Comparison of ENCODE assay signal across 12 mouse cellular contexts in the genomic region with DNA sequence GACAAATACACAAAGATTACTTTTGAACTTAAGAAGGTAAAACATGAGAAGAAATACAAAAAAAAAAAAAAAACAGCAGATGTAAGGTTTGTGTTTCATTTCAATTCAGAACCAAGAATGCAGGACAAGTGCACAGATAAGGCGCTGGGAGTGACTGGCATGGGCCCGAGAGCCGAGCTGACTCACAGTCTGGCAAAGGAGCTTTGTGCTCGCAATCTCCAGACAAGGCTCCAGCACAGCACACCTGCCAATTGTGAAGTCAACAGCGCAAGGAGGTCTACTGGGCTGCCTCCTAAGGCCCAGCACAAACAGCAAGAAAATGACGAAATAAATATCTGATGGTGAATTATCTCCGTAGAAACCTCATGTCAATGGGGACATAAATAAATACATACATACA. TPM values are rescaled to one million over a fixed set of nuclear protein-coding genes. Genes with fewer than 3 reads are reported as not detected.
DNase-seq lines count a peak whose midpoint lies in the region; ATAC-seq lines count a peak whose summit lies in the region.
"Had no signal": no experiment of that assay in that cellular context is flagged by ENCODE, and none has a peak within 500 bp of the region (broad histone marks: within the 10 kb centered on the region; RNA-seq: fewer than 3 reads in every experiment).

No protein-coding gene starts in this region.

- no peak overlapping the region for H3K9ac ChIP-seq in embryonic facial prominence, embryonic 14.5 days (ENCODE audit: low read depth, low read length)
- H3K9ac ChIP-seq in forebrain, embryonic 16.5 days (replicated peaks; ENCODE audit: low read depth, low read length): no peak overlapping the region
- H3K9ac ChIP-seq: limb, embryonic 13.5 days; neural tube, embryonic 12.5 days had no signal

- H3K9me3 ChIP-seq in embryonic facial prominence, embryonic 14.5 days (ENCODE audit: control insufficient read depth, low read length): no peaks in the 10 kb centered on the region
- H3K9me3 ChIP-seq in embryonic facial prominence, embryonic 10.5 days: no peaks in the 10 kb centered on the region
- H3K9me3 ChIP-seq in forebrain, embryonic 16.5 days (ENCODE audit: control insufficient read depth, low read length): no peaks in the 10 kb centered on the region
- H3K9me3 ChIP-seq: limb, embryonic 13.5 days; neural tube, embryonic 12.5 days had no signal

- peaks cover 27% of the 10 kb centered on the region for H3K4me1 ChIP-seq in embryonic facial prominence, embryonic 14.5 days (ENCODE audit: control insufficient read depth, insufficient read depth, low read length)
- peaks cover 40% of the 10 kb centered on the region for H3K4me1 ChIP-seq in embryonic facial prominence, embryonic 10.5 days
- H3K4me1 ChIP-seq in forebrain, embryonic 16.5 days (replicated peaks; ENCODE audit: control insufficient read depth, insufficient read depth, low read length): peaks cover 20% of the 10 kb centered on the region

- intact Hi-C loops in heart, postnatal 25 days (cut with DNase I): no loop called here

- ATAC-seq in embryonic facial prominence, embryonic 14.5 days (ENCODE audit: low read depth): 0 out of 2 replicates have a peak, but pooled peaks have one; percentile 26
- no peak for ATAC-seq in forebrain, embryonic 16.5 days

- H3K27ac ChIP-seq in embryonic facial prominence, embryonic 14.5 days (replicated peaks; ENCODE audit: low read depth, low read length): no peak overlapping the region
- no peak overlapping the region for H3K27ac ChIP-seq in embryonic facial prominence, embryonic 10.5 days (replicated peaks)
- no peak overlapping the region for H3K27ac ChIP-seq in forebrain, embryonic 16.5 days (ENCODE audit: low read length)
- H3K27ac ChIP-seq: neural tube, embryonic 12.5 days had no signal

- no peak for DNase-seq in embryonic facial prominence, embryonic 14.5 days (ENCODE audit: low spot score)
- DNase-seq in embryonic facial prominence, embryonic 10.5 days (ENCODE audit: low spot score): no peak
- DNase-seq in adrenal gland, postnatal 36 days: peak; percentile 69 to 71
- DNase-seq in heart, postnatal 25 days (ENCODE audit: low spot score): peak; percentile 44
- peak; percentile 66 for DNase-seq in lung, postnatal 36 days
- no peak for DNase-seq in right cerebral cortex, postnatal 14 days
- no peak for DNase-seq in spleen, postnatal 4 days (ENCODE audit: low spot score in 2 of 2)
- DNase-seq: B cell, adult 2 months; thymus, adult 2 months had no signal

- H3K4me2 ChIP-seq in embryonic facial prominence, embryonic 14.5 days (ENCODE audit: low read depth, low read length): no peak overlapping the region
- no peak overlapping the region for H3K4me2 ChIP-seq in forebrain, embryonic 16.5 days (ENCODE audit: low read length)
- H3K4me2 ChIP-seq: limb, embryonic 13.5 days; neural tube, embryonic 12.5 days had no signal

- no peak overlapping the region for H3K4me3 ChIP-seq in embryonic facial prominence, embryonic 14.5 days (ENCODE audit: low read depth, low read length)
- no peak overlapping the region for H3K4me3 ChIP-seq in embryonic facial prominence, embryonic 10.5 days
- H3K4me3 ChIP-seq in forebrain, embryonic 16.5 days (replicated peaks; ENCODE audit: low read length): no peak overlapping the region
- H3K4me3 ChIP-seq: limb, embryonic 13.5 days; neural tube, embryonic 12.5 days had no signal

- no peaks in the 10 kb centered on the region for H3K27me3 ChIP-seq in embryonic facial prominence, embryonic 14.5 days (replicated peaks; ENCODE audit: control insufficient read depth, insufficient read depth, low read length)
- H3K27me3 ChIP-seq in embryonic facial prominence, embryonic 10.5 days (replicated peaks; ENCODE audit: low read depth, poor library complexity, severe bottlenecking): no peaks in the 10 kb centered on the region
- no peaks in the 10 kb centered on the region for H3K27me3 ChIP-seq in forebrain, embryonic 16.5 days (replicated peaks; ENCODE audit: control insufficient read depth, insufficient read depth, low read length)
- H3K27me3 ChIP-seq: limb, embryonic 13.5 days; neural tube, embryonic 12.5 days had no signal

- H3K36me3 ChIP-seq in embryonic facial prominence, embryonic 14.5 days (ENCODE audit: control insufficient read depth, insufficient read depth, low read length): no peaks in the 10 kb centered on the region
- H3K36me3 ChIP-seq in embryonic facial prominence, embryonic 10.5 days (replicated peaks): peaks cover 39% of the 10 kb centered on the region
- no peaks in the 10 kb centered on the region for H3K36me3 ChIP-seq in forebrain, embryonic 16.5 days (ENCODE audit: control insufficient read depth, insufficient read depth)
- H3K36me3 ChIP-seq: neural tube, embryonic 12.5 days had no signal

- WGBS in embryonic facial prominence, embryonic 14.5 days: 64% methylated on average over 7 of the region's 7 CpGs
- WGBS in embryonic facial prominence, embryonic 10.5 days: 78% methylated on average over 7 of the region's 7 CpGs
- 50% methylated on average over 7 of the region's 7 CpGs for WGBS in forebrain, embryonic 16.5 days

RNA-seq across cellular contexts. Expression of a gene that starts 9.8 kb away (rescaled TPM):
- 38.3 and 47.3 TPM in 2 replicates for polyA plus RNA-seq in embryonic facial prominence, embryonic 14.5 days (2014; fragmentation: Nextera tagmentation; extraction: Ambion mirVana)
- polyA plus RNA-seq in embryonic facial prominence, embryonic 10.5 days (2016; fragmentation: Nextera tagmentation; extraction: Ambion mirVana): 42.8 and 45.7 TPM in 2 replicates
- total RNA-seq in adrenal gland, postnatal 36 days (2021): 10 to 100 TPM; 39.2 to 56.5 TPM
- 10 to 100 TPM; 15.7 to 20.6 TPM for total RNA-seq in heart, postnatal 25 days (2021)
- polyA plus RNA-seq in forebrain, embryonic 16.5 days (2015; fragmentation: Nextera tagmentation; extraction: Ambion mirVana): 18.5 and 19.6 TPM in 2 replicates

Comparison
In these comparisons a context has a peak if more than half of its experiments do, and no peak if none do; other contexts are left out.
1. DNase-seq: peak in adrenal gland, postnatal 36 days (2 of 2), heart, postnatal 25 days (single experiment) and lung, postnatal 36 days (single experiment); none in embryonic facial prominence, embryonic 14.5 days (single experiment), embryonic facial prominence, embryonic 10.5 days (single experiment), right cerebral cortex, postnatal 14 days (single experiment) and spleen, postnatal 4 days (0 of 2).